Mouse (Mus musculus) left cerebral cortex, postnatal 36 days (tissue): ENCODE measurements around the gene Unc13d. TPM values are rescaled to one million over a fixed set of nuclear protein-coding genes. Genes with fewer than 3 reads are reported as not detected.
"Not testable (repeated sequence)": the region's sequence is repeated elsewhere in the genome, so short reads cannot be mapped to it uniquely, and the experiment has no call there.

Experiments
- DNase-seq, 2 experiments: peaks; one replicate each; pipeline ENCODE4 v3.0.0; 2021 to 2022; ENCODE audit warnings: low spot score in 2 of 2, mixed read lengths in 1 of 2
- intact Hi-C: fragments of 180-260 bp; cut with DNase I; formaldehyde crosslinking; loops from one replicate; pipeline ENCODE4 v1.15.1; 2025
- total RNA-seq, 2 experiments: library from RNA; stranded (reverse); gene quantifications; 2 replicates each; pipeline ENCODE4 v1.2.3; 2021

Unc13d gene
- total RNA-seq, 2 experiments from 2014 or later = 0.93 to 1.0 TPM

DNA sequence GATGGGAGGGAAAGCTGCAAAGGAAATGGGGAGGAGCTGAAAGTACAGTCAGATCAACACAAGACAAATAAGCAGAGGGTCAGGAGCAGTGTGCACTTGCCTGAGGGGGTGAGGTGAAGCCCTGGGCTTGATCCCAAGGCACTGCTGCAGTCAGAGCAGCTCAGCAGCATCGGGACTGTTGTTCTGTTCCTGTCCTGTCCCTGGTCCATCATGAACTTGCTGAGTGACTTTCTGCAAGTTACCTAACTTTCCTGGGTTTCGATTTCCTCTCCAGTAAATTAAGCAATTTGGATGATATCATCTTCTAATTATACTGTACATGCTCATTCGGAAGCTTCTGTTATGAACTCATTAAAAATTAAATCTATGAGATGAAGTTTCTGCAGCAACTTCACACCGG is 50.0 kb downstream of the Unc13d start, which contains the start of gene H3f3b:
Gene H3f3b, minus strand, starts transcription at position 207 of the 400 bp plus-strand sequence.
- DNase-seq = no peak
- intact Hi-C loops = no loop called here

DNA sequence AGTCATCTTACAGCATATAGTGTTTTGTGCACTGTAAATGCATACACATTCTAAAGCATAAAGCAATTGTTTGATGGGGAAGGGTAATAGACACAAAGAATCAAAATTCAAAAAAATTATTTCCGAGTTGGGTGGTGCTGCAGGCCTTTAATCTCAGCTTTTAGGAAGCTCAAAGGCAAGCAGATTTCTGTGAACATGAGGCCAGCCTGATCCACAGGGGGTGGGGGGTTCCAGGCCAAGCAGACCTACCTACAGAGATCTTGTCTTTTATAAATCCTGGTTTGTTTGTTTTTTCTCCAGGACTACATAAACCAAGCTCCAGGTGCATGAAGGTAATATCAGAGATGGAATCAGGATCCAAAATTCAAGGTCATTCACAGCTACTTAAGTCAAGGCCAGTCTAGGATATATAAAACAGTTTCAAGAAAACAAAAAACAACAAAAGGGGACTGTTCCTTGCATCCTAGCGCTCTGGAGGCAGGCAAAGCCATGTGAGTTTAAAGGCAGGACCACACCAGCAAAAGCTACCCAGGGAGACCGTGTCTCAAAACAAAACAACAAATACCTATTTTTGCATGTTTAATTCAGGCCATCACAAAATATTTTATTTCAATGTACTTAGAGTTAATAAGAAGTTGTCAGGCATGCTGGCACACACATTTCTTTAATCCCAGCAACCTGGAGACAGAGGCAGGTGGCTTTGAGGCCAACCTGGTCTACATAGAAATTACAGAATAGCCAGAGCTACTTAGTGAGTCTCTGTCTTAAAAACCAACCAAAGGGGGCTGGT is 52.5 kb downstream of the Unc13d start:
- no peak for DNase-seq
- intact Hi-C loops = no loop called here

DNA sequence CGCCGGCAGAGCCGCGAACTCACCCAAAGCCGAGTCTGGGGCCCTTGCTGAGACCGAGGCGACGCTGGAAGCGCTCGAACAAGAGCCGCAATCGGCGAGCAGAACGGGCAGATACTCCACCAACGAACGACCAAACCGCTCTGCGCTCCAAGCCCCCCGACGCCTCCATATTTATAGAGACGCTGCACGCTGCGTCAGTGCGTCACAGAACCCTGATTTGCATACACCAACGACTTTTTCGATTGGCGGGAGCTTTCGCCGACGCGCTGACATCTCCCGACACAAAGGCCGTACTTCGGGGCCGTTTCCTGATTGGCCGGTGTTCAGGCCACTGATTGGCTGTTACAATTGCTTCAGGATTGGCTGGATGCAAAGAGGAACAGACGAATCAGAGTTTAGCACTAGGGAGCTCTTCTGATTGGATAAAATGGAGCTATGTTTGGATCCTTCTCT is 53.4 kb downstream of the Unc13d start:
- DNase-seq = peak; percentile 94 to 95
- intact Hi-C loops = no loop called here

DNA sequence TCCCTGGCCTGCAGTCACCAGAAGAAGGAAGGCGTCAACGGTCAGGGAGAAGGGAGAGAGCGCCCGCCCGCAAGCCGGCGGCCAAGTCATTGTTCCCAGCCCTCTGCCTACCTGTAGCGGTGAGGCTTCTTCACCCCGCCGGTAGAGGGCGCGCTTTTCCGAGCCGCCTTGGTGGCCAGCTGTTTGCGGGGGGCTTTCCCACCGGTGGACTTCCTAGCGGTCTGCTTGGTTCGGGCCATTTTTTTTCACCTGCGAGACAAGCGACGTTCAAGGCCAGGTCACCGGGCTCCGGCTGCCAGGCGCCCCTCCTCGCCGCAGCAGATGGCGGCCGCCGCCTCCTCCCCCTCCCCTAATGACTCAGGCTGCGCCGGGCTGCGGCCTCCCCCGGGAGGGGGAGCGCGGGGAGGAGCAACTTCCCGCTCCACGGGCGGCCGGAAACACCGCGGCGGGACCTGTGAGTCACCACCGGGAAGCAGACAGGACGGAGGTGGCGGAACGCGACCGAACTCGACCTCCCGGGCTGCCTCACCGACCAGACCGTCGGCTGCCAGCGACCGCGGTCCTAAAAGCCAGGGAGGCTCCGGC is 53.9 kb downstream of the Unc13d start:
- intact Hi-C loops = no loop called here
- DNase-seq = peak; percentile 80 to 81

DNA sequence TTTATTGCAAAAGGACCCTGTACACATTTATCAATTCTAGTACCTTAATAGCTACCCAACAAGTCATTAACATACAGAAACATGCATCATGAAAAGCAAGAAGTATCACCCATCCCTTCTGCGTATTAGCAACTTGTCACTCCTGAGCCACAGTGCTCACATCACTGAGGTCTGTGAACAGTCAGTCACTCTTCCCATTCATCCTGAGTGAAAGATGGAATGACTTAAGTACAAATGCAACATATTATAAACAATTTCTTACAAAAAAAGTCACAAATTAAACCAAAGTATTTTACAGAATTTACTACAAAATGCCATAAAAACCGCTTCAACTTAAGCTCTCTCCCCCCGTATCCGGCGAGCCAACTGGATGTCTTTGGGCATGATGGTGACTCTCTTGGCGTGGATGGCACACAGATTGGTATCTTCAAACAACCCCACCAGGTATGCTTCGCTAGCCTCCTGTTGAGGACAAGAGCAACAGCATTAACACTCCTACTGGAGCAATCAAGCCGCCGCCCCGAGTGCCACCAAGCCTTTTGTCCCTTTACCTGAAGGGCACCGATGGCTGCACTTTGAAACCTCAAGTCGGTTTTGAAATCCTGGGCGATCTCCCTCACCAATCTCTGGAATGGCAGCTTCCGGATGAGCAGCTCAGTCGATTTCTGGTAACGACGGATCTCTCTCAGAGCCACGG is 54.5 kb downstream of the Unc13d start:
- intact Hi-C loops, DNase-seq: not testable (repeated sequence)

DNA sequence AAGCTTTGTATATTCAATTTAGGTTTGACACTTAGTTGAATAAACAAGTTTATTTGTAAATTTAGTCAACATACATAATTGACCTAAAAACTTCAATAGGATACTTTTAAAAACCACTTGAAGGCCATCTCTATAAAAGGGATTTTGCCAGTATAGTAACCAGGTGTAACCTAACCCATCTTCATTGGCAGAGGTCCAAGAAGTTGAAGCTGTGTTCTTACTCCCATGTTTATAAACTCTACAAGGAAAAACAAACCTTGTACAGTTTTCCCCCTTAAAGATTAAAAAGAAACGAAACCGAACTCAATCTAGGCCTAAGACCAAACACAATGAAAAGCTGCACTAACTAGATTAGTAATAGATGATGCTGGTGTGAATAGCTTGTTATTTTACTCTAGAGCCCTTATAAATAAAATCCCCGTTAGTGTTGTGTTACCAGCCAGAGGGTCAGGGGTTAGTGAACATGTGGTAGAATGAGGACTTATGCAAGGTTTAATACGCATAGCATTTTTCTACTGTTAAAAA is 55.4 kb downstream of the Unc13d start:
- intact Hi-C loops = no loop called here

DNA sequence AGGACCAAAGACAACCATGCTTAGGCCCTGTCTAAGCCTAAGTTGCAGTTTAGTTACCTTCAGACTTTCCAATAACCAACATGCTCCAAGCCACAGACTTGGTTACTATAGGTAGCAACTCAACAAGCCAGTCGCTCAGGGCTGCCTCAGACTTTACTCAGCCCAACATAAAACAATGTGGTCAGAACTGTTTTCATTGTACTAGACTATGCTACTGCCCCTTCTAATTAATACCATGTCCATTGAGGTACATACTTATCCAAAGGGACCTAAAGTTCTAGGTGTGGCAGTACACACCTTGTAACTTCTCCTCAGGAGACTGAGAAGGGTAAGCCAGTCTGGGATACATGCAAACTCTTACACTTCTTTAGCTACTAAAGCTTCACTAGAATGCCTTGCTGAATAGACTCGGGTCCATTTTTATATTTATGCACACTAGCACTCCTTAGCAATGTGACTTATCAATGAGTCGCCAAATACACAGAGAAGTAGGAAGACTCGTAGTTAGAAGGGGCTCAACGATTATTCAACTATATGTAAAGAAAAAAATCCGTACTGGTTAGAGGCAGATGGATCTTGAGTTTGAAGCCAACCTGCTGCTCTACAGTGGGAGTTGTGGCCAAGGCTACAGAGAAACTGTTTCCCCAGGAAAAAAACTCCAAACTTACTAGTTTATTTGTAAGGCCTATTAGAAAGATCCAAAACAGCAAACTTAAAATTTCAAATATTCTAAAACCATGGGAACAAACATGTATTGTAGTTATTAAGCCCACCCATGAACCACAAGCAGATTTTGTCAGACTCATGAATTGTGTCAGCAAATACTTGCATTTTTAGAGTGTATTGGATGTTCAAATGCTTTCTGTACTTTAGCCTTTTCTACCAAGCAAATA is 56.2 kb downstream of the Unc13d start:
- intact Hi-C loops = no loop called here
- no peak for DNase-seq

More for the DNA sequence above, 55.4 kb downstream of the Unc13d start:
- no peak for DNase-seq

DNA sequence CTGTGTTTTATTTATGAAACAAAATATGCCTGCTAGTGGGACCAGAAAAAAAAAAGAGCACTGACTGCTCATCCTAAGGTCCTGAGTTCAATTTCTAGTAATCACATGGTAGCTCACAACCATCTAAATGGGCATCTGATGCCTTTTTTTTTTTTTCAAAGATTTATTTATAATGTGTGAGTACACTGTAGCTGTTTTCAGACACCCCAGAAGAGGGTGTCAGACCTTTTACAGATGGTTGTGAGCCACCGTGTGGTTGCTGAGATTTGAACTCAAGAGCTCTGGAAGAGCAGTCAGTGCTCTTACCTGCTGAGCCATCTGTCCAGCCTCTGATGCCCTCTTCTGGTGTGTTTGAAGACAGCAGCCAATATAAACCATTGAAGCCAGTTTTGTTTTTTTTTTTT is 57.2 kb downstream of the Unc13d start:
- DNase-seq = no peak
- intact Hi-C loops = no loop called here

DNA sequence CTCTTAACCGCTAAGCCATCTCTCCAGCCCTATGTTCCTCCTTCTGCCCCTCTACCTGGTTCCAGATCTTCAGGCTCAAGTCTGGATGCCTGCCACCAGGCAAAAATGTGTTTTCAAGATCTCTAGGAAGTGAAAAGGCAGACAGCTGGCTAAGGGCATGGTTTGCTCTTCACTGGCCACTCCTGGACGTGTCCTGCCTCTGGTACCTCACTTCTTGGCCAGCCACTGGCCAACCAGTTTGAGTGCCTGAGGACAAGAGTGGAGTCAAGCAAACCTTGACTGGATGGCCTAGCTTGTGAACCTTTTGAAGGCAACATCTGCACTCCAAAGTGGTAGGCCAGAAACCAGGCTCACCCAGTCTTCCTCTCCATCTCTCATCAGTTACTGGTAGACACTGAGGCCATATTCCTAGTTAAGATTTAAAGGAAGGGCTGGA is 57.8 kb downstream of the Unc13d start:
- no peak for DNase-seq
- intact Hi-C loops = no loop called here

DNA sequence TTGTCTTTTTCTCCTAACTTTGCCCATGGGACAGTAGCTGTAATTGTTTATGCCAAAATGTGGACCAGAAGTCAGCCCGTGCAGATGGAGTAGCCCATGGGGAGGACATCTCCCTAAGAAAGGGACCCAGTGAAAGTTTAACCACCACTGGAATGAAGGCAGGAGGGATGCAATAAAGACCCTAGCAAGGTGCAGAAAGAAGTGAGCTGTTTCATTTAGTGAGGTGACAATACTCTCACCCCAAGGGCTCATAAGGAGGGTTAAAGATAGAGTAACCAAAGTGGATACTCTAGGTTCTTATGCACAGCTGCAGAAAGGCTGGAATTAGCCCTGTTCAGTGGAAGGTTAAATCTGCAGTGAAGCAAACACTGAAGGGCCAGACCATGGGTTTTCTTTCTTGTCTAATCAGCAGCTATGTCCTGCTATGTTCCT is 58.4 kb downstream of the Unc13d start:
- DNase-seq = no peak
- intact Hi-C loops = no loop called here

DNA sequence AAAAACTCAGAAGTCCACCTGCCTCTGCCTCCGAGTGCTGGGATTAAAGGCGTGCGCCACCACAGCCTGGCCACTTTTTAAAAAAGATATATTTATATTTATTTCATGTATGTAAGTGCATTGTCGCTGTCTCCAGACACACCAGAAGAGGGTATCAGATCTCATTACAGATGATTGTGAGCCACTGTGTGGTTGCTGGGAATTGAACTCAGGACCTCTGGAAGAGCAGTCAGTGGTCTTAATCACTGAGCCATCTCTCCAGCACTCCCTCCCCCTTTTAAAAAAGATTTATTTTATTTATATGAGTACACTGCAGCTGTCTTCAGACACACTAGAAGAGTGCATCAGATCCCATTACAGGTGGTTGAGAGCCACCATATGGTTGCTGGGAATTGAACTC is 58.9 kb downstream of the Unc13d start:
- intact Hi-C loops, DNase-seq: not testable (repeated sequence)

DNA sequence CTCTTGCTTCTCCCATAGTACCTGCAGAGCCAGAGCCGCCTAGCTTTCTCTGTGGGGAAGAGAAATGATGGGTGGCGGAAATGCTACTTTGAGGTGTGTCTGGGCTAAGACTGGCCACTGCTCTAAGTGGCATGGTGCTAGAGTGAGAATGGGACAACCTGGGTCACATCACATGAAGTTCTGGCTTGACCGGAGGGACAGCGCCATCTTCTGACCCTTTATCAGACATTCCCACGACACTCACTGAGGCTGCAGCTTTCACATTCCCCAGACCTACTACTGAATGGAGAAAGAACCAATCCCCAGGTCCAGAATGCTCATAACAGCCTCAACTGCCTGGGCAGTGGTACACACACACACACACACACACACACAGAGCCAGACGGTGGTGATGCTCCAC is 59.7 kb downstream of the Unc13d start:
- intact Hi-C loops = no loop called here

DNA sequence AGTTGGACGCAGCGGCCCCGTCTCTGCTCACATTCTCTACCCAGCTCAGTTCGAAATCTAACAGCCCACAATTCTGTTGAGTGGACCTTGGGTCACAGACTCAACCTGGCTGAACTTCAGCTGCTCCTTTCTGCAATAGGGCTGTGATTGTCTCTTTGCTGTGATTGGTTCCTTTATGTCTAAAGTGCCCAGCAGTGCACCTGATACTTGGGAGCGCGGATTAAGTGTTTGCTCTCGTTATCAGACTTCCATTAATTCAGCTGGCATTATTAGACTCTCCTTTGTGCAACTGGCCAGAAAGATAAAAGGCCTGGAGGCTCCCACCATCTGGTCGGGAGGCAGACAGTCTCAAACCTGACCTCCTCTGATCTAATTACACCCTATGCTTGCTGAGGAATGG is 62.9 kb downstream of the Unc13d start:
- intact Hi-C loops = no loop called here
- DNase-seq = no peak

More for the DNA sequence above, 59.7 kb downstream of the Unc13d start:
- no peak for DNase-seq

DNA sequence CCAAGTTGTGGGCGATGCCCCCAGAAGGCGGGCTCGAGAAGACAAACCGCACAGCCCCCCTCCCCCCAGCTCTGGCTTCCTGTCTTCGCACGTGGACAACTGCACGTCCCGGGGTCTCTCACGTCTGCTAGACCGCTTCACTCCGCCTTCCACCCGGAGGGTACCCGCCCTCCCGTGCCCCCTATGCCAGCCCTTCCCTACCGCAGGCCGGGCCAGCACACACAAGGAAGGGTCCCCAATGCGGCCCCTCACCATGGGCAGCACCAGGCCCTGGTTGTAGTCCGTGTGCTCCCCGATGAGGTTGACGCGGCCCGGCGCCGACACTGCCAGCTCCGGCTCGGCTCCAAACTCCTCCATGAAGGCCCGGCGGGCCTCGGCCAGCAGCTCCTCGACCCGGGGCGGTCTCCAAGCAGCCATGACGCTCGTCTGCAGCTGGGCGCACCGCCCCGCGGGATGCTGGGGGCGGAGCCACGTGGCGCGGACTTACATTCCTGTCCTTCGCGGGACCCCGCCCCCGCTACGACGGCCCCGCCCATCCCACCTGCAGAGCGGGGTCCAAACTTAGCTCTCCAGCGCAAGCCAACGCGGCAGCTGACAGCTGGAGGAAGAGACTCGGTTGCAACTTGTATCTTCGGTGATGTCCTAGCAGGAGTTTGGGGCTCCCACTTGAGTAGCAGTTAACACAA is 65.4 kb downstream of the Unc13d start, which contains the start of gene Galk1:
Gene Galk1, minus strand, starts transcription at position 458 of the 686 bp plus-strand sequence.
- peak; percentile 78 to 84 for DNase-seq
- intact Hi-C loops = no loop called here

Other genes starting within 250 kb of the Unc13d start
- under 1 TPM; 0.34 to 0.52 TPM for gene Myo15b, start 219.6 kb downstream of the Unc13d start, total RNA-seq
- gene Smim5, start 178.0 kb downstream of the Unc13d start, total RNA-seq = not detected
- not detected for gene Smim6, start 165.9 kb downstream of the Unc13d start, total RNA-seq
- gene Sap30bp, start 144.7 kb downstream of the Unc13d start, total RNA-seq = 10 to 100 TPM; 47.6 to 48.3 TPM
- 10 to 100 TPM; 23.4 to 30.7 TPM for gene Recql5, start 144.5 kb downstream of the Unc13d start, total RNA-seq
- gene Itgb4, start 103.3 kb downstream of the Unc13d start, total RNA-seq = 1 to 10 TPM; 5.1 to 7.3 TPM
- gene Galk1, start 65.2 kb downstream of the Unc13d start, total RNA-seq = 10 to 100 TPM; 15.8 to 18.6 TPM
- 100 to 1,000 TPM; 253 to 254 TPM for gene H3f3b, start 50.0 kb downstream of the Unc13d start, total RNA-seq
- 10 to 100 TPM; 18.9 to 27.0 TPM for gene Unk, start 47.6 kb downstream of the Unc13d start, total RNA-seq
- 100 to 1,000 TPM; 388 to 420 TPM for gene Wbp2, start 9.0 kb upstream of the Unc13d start, total RNA-seq
- 1 to 10 TPM; 7.0 to 9.6 TPM for gene Trim47, start 49.2 kb upstream of the Unc13d start, total RNA-seq
- gene Trim65, start 53.2 kb upstream of the Unc13d start, total RNA-seq = 1 to 10 TPM; 7.2 to 8.4 TPM
- gene Mrpl38, start 60.9 kb upstream of the Unc13d start, total RNA-seq = 10 to 100 TPM; 58.3 to 62.1 TPM
- gene Fbf1, start 90.2 kb upstream of the Unc13d start, total RNA-seq = 10 to 100 TPM; 65.5 to 98.0 TPM
- 10 to 100 TPM; 41.3 to 41.6 TPM for gene Ten1, start 120.9 kb upstream of the Unc13d start, total RNA-seq
- 100 to 1,000 TPM; 115 to 118 TPM for gene Acox1, start 121.1 kb upstream of the Unc13d start, total RNA-seq
- 1 to 10 TPM; 1.2 to 1.3 TPM for gene Evpl, start 160.1 kb upstream of the Unc13d start, total RNA-seq
- gene Srp68, start 196.3 kb upstream of the Unc13d start, total RNA-seq = 10 to 100 TPM; 66.6 to 70.6 TPM
- gene Galr2, start 203.0 kb upstream of the Unc13d start, total RNA-seq = not detected
- gene Exoc7, start 229.3 kb upstream of the Unc13d start, total RNA-seq = 100 to 1,000 TPM in 1 of 2 experiments, 10 to 100 TPM in 1; 93.0 to 100 TPM